Mouse (Mus musculus): Measurements from ENCODE around the gene Icam5.
A peak's percentile ranks its signal among the peaks of the same experiment; 100 is the strongest.
"Not testable (repeated sequence)": the region's sequence is repeated elsewhere in the genome, so short reads cannot be mapped to it uniquely, and the experiment has no call there.

The Icam5 gene

GRCm38 (mm10) chr9:21036161-21036560 is 4.3 kb downstream of the Icam5 start:
- peak; percentile 89 for DNase-seq

- peak; percentile 87 for DNase-seq
These were observed 4.8 kb downstream of the Icam5 start for GRCm38 (mm10) chr9:21036666-21037065.

- peak; percentile 89 for DNase-seq
These were observed 5.6 kb downstream of the Icam5 start for GRCm38 (mm10) chr9:21037481-21037891.

- peak; percentile 83 for DNase-seq
These were observed 7.9 kb downstream of the Icam5 start for GRCm38 (mm10) chr9:21039779-21040178.

- peak; percentile 55 for DNase-seq
These were observed 9.4 kb downstream of the Icam5 start for GRCm38 (mm10) chr9:21041308-21041707.

- no peak for DNase-seq
These were observed 11.7 kb downstream of the Icam5 start for GRCm38 (mm10) chr9:21043563-21043962.

- not testable (repeated sequence) for DNase-seq
These were observed 12.9 kb downstream of the Icam5 start for GRCm38 (mm10) chr9:21044785-21045184.

GRCm38 (mm10) chr9:21045235-21045634 is 13.4 kb downstream of the Icam5 start:
- DNase-seq = peak; percentile 4

GRCm38 (mm10) chr9:21051578-21051977 is 19.7 kb downstream of the Icam5 start:
- DNase-seq = no peak

GRCm38 (mm10) chr9:21062928-21063327 is 31.1 kb downstream of the Icam5 start:
- DNase-seq = no peak

GRCm38 (mm10) chr9:21067006-21067684 is 35.3 kb downstream of the Icam5 start, which contains the start of gene Zglp1:
Gene Zglp1, minus strand, starts transcription at chr9:21067093.
- no peak for DNase-seq

- DNase-seq = no peak
These were observed 40.8 kb downstream of the Icam5 start for GRCm38 (mm10) chr9:21072641-21073040.

- DNase-seq = peak; percentile 99
These were observed 41.4 kb downstream of the Icam5 start, which contains the start of the genes Gm49373 and Fdx1l for GRCm38 (mm10) chr9:21073044-21073840. Gene Gm49373, minus strand, starts transcription at chr9:21073096. Gene Fdx1l, minus strand, starts transcription at chr9:21073614.

- DNase-seq = peak; percentile 92
These were observed 42.3 kb downstream of the Icam5 start for GRCm38 (mm10) chr9:21074173-21074572.

GRCm38 (mm10) chr9:21075625-21076024 is 43.8 kb downstream of the Icam5 start:
- peak; percentile 90 for DNase-seq

GRCm38 (mm10) chr9:21081127-21081526 is 49.3 kb downstream of the Icam5 start:
- DNase-seq = no peak

- no peak for DNase-seq
These were observed 51.5 kb downstream of the Icam5 start for GRCm38 (mm10) chr9:21083324-21083723.
